Mouse (Mus musculus) CH12.LX (cell line): ENCODE results near the gene Cytl1. TPM values are rescaled to one million over a fixed set of nuclear protein-coding genes. Genes with fewer than 3 reads are reported as not detected.

Source experiments
- DNase-seq: peaks from one replicate; pipeline ENCODE4 v3.0.0-alpha.2; 2013; ENCODE audit errors: extremely low read depth
- H3K27ac ChIP-seq: 2 replicates; pipeline ENCODE4 v1.5.1; 2012; ENCODE audit warnings: low read depth, mild to moderate bottlenecking, control low read depth, moderate library complexity; ENCODE audit not compliant: insufficient read depth
- H3K27me3 ChIP-seq: replicated peaks from 2 replicates; pipeline ENCODE3; 2012; ENCODE audit warnings: inconsistent platforms
- H3K36me3 ChIP-seq, 2 experiments: replicated peaks in 1 of 2; 2 replicates each; pipeline versions ENCODE3 to v1.6.1; 2012; ENCODE audit warnings: inconsistent platforms in 1 of 2, low read length in 1 of 2, mild to moderate bottlenecking in 1 of 2, mixed read lengths in 1 of 2, moderate library complexity in 1 of 2; ENCODE audit not compliant: control insufficient read depth in 1 of 2, insufficient read depth in 1 of 2
- H3K4me1 ChIP-seq, 2 experiments: 2 replicates each; pipeline ENCODE4 v1.6.1; 2012; ENCODE audit warnings: inconsistent platforms in 1 of 2, moderate library complexity in 1 of 2; ENCODE audit not compliant: insufficient read depth in 2 of 2, control insufficient read depth in 1 of 2
- H3K4me2 ChIP-seq: 2 replicates; pipeline ENCODE4 v1.6.1; 2012; ENCODE audit warnings: low read depth, mild to moderate bottlenecking, control low read depth; ENCODE audit not compliant: poor library complexity, insufficient read depth, severe bottlenecking
- H3K4me3 ChIP-seq, 3 experiments: fragments of 150-350 bp in 1 of 3; sonication (generic) in 1 of 3; replicated peaks in 1 of 3; 2 replicates each; pipeline versions ENCODE3 to v1.5.1; 2011 to 2012; ENCODE audit warnings: low read depth in 2 of 3, low read length in 2 of 3, mild to moderate bottlenecking in 2 of 3, moderate library complexity in 2 of 3, control low read depth in 1 of 3, improper control_type of control experiment in 1 of 3, inconsistent platforms in 1 of 3, mixed read lengths in 1 of 3; ENCODE audit not compliant: poor library complexity in 1 of 3
- H3K79me2 ChIP-seq: replicated peaks from 2 replicates; pipeline ENCODE4 v1.6.1; 2012; ENCODE audit warnings: mild to moderate bottlenecking, moderate library complexity; ENCODE audit not compliant: control insufficient read depth, poor library complexity, insufficient read depth, severe bottlenecking; ENCODE audit errors: extremely low read depth
- H3K9ac ChIP-seq: 2 replicates; pipeline ENCODE4 v1.6.1; 2012; ENCODE audit warnings: low read depth, mild to moderate bottlenecking, control low read depth, moderate library complexity; ENCODE audit not compliant: insufficient read depth
- H3K9me3 ChIP-seq: replicated peaks from 2 replicates; pipeline ENCODE3; 2012; ENCODE audit warnings: low read length, inconsistent platforms, mixed read lengths
- BHLHE40 ChIP-seq: IDR thresholded peaks from 2 replicates; pipeline ENCODE4 v1.6.1; 2011; ENCODE audit warnings: mild to moderate bottlenecking, low read depth, low read length, improper control_type of control experiment
- CHD2 ChIP-seq: IDR thresholded peaks from 2 replicates; pipeline ENCODE4 v1.6.1; 2011; ENCODE audit warnings: low read length, improper control_type of control experiment
- E2F4 ChIP-seq: IDR thresholded peaks from 2 replicates; pipeline ENCODE4 v1.6.1; 2011; ENCODE audit warnings: low read depth, low read length, improper control_type of control experiment; ENCODE audit not compliant: insufficient replicate concordance
- MEF2A ChIP-seq: IDR thresholded peaks from 2 replicates; pipeline ENCODE4 v1.6.1; 2014; ENCODE audit warnings: low read depth, mild to moderate bottlenecking, inconsistent platforms, low read length, improper control_type of control experiment, borderline replicate concordance
- MXI1 ChIP-seq: IDR thresholded peaks from 2 replicates; pipeline ENCODE4 v1.6.1; 2011; ENCODE audit warnings: mild to moderate bottlenecking, low read depth, low read length, improper control_type of control experiment
- POLR2AphosphoS2 ChIP-seq: IDR thresholded peaks from 2 replicates; pipeline ENCODE4 v1.6.1; 2011; ENCODE audit warnings: low read depth, low read length, improper control_type of control experiment
- SIN3A ChIP-seq: IDR thresholded peaks from 2 replicates; pipeline ENCODE4 v1.6.1; 2012; ENCODE audit warnings: low read length, improper control_type of control experiment, inconsistent platforms
- TBP ChIP-seq: conservative IDR thresholded peaks from 2 replicates; pipeline ENCODE4 v1.6.1; 2011; ENCODE audit warnings: low read depth, low read length, improper control_type of control experiment
- USF2 ChIP-seq: conservative IDR thresholded peaks from 2 replicates; pipeline ENCODE4 v1.6.1; 2011; ENCODE audit warnings: low read depth, low read length, improper control_type of control experiment
- dilution Hi-C: fragments of 300-500 bp; cut with MboI; formaldehyde crosslinking; loops from 2 replicates; pipeline ENCODE4 v1.14.3; 2020; ENCODE audit warnings: low sequenced_read_pairs; ENCODE audit not compliant: extremely low pct_unique_long_range_greater_than_20kb, extremely low pct_ligation_motif_present
- in situ Hi-C: fragments of 300-500 bp; cut with MboI; formaldehyde crosslinking; loops from 3 replicates; pipeline ENCODE4 v1.14.3; 2019; ENCODE audit warnings: low sequenced_read_pairs, low pct_ligation_motif_present, low pct_unique_long_range_greater_than_20kb, mixed read lengths
- polyA plus RNA-seq: library from polyadenylated mRNA; unstranded; fragments of >175 nt; gene quantifications from 2 replicates; pipeline ENCODE4 v1.2.1, GENCODE M21; 2012; ENCODE audit warnings: low read depth; ENCODE audit not compliant: insufficient read length
- total RNA-seq, 2 experiments: library from RNA; depleted of rRNA; stranded (reverse); fragments of 300-350 nt in 1 of 2; fragments of >200 nt in 1 of 2; gene quantifications; 2 replicates each; pipeline ENCODE4 v1.2.3; 2012 to 2014

The Cytl1 gene
- total and polyA plus RNA-seq, 3 experiments: not detected

DNA sequence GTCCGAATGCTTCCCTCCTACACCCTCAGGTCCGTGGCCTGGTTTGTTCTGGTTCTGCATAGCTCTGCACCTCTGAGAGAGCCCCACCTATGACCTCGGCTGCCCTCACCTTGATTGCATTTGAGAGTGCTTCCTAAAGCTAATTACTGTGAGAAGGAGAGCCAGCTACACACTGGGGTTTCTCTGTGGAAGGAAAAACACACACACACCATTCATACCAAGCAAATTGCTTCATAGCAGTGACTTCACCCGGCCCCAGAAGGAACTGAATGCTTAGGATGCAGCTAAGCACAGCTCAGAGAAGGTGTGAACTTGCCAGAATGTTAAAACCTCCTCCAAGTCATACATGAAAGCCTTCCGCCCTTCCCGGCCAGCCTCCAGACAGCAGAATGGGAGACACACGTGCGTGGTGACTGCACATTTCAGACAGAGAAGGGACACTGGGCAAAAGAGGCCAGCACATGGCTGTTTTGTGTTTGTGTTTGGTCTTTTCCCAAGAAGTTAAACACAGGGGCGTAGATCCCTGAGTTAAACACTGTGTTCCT is 49.6 kb downstream of the Cytl1 start:
- Histone ChIP-seq H3K79me2 (no peaks in the 10 kb centered on the region), H3K9me3 (no peaks in the 10 kb centered on the region), H3K4me1 (no peaks in the 10 kb centered on the region), H3K27ac (no peak overlapping the region), H3K27me3 (peaks cover 69% of the 10 kb centered on the region), H3K4me3 (no peak overlapping the region), H3K9ac (no peak overlapping the region), H3K4me2 (no peak overlapping the region), H3K36me3 (no peaks in the 10 kb centered on the region)
- in situ Hi-C loops: no loop called here
- no peak for TF ChIP-seq BHLHE40
- no peak for TF ChIP-seq E2F4
- TF ChIP-seq POLR2AphosphoS2: no peak
- no peak for TF ChIP-seq MEF2A
- no peak for TF ChIP-seq CHD2
- TF ChIP-seq MXI1: no peak
- no peak for TF ChIP-seq TBP
- no peak for TF ChIP-seq USF2
- no peak for TF ChIP-seq SIN3A
- no peak for DNase-seq
- dilution Hi-C loops: no loop called here

Other genes with a start within 250 kb of the Cytl1 start
- not detected in 2 replicates for gene Stk32b, start 18.3 kb upstream of the Cytl1 start, total RNA-seq (2012; rRNA removed)
- not detected in 2 replicates for gene Stk32b, start 18.3 kb upstream of the Cytl1 start, total RNA-seq (2014; rRNA removed)
- gene Stk32b, start 18.3 kb upstream of the Cytl1 start, polyA plus RNA-seq: not detected in 2 replicates
- gene Msx1, start 89.1 kb downstream of the Cytl1 start, total RNA-seq (2012; rRNA removed): not detected in 2 replicates
- not detected in 2 replicates for gene Msx1, start 89.1 kb downstream of the Cytl1 start, total RNA-seq (2014; rRNA removed)
- gene Msx1, start 89.1 kb downstream of the Cytl1 start, polyA plus RNA-seq: not detected in 2 replicates